Mouse (Mus musculus) T-helper 1 cell (primary cell): Measurements from ENCODE around the gene Dguok.

Experiments used
- in situ Hi-C: fragments of 300-600 bp; cut with MboI, MseI; formaldehyde crosslinking; loops from one replicate; pipeline ENCODE4 v1.15.1; 2025; ENCODE audit warnings: high pct_unique_total_duplicates

Dguok gene

DNA sequence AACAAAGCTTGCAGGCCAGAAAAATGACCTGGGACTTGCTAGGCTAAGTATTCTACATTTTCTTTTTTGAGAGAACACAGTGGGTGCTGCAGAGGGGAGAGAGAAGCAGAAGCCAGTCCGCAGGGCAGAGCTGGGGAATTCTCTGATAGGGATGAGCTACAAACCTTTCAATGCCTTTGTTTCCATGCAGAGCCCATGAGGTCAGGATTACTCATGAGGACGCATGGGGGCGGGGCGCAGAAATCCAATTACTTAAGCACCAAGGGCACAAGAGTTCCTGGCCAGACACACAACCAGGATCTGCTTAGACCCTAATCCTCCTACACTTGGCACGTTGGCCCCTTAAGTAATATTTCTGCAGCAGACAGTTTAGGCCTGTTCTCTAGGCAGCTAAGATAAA, 71.6 kb downstream of the Dguok start:
- in situ Hi-C loops, result no loop called here

DNA sequence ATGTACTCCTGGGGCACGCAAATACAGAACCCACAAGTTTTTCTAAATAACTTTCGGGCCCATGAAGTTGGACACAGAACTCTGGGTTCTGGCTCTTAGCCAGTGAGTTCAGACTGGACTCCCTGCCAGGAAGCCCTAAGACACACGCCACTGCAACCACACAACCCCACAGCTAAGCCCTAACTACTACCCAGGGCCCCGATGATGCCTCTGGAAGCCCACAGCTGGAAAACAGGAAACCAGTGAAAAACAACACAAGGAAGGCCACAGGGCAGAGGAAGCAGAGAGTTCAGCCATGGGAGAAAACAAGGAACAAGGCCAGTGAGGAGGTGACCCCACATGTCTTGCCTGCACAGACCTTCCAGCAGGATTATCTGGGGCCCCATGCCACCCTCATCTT, 73.2 kb downstream of the Dguok start:
- in situ Hi-C loops, result no loop called here

- in situ Hi-C loops, result no loop called here
Measured at GRCm38 (mm10) chr6:83432966-83433365, 73.8 kb downstream of the Dguok start.
